Comparison of ENCODE assay signal across 28 mouse cellular contexts in the genomic region with DNA sequence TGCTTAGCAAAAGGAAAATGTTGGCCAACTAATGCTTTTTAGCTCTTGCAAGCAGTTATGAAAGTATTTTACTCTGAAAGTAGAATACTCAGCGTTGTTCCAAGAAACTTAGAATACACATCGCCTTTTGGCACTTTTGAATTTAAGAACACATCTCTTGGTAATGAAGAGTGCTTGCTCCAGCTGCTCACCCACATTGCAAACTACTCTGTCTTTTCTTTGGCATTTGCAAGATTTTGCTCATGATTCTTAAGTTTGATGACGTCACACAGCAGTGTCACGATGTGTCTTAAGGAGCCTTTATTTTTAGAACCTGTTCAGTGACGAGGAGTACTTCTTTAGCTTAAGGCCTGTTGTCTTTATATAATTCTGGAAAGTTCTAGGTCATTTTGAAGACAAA.
"Had no signal": no experiment of that assay in that cellular context is flagged by ENCODE, and none has a peak within 500 bp of the region (broad histone marks: within the 10 kb centered on the region; RNA-seq: fewer than 3 reads in every experiment).

No protein-coding gene starts in this region.

- H3K27ac ChIP-seq: kidney, postnatal 0 days; layer of hippocampus, adult 2 months; limb, embryonic 10.5 days; limb, embryonic 13.5 days; liver, embryonic 12.5 days; liver, embryonic 15.5 days; lung, embryonic 15.5 days; midbrain, embryonic 10.5 days; midbrain, embryonic 13.5 days; neural tube, embryonic 13.5 days; stomach, embryonic 15.5 days had no signal

- H3K4me2 ChIP-seq: limb, embryonic 13.5 days; liver, embryonic 12.5 days; liver, embryonic 15.5 days; lung, embryonic 15.5 days; midbrain, embryonic 13.5 days; neural tube, embryonic 13.5 days; stomach, embryonic 15.5 days had no signal

- H3K36me3 ChIP-seq: limb, embryonic 10.5 days; limb, embryonic 13.5 days; liver, embryonic 12.5 days; liver, embryonic 15.5 days; lung, embryonic 15.5 days; midbrain, embryonic 10.5 days; midbrain, embryonic 13.5 days; neural tube, embryonic 13.5 days; stomach, embryonic 15.5 days had no signal

- H3K9me3 ChIP-seq: limb, embryonic 10.5 days; limb, embryonic 13.5 days; liver, embryonic 12.5 days; liver, embryonic 15.5 days; lung, embryonic 15.5 days; megakaryocyte, embryonic 14.5 days; midbrain, embryonic 10.5 days; midbrain, embryonic 13.5 days; neural tube, embryonic 13.5 days; stomach, embryonic 15.5 days had no signal

- H3K4me1 ChIP-seq: limb, embryonic 10.5 days; limb, embryonic 13.5 days; liver, embryonic 12.5 days; liver, embryonic 15.5 days; lung, embryonic 15.5 days; megakaryocyte, embryonic 14.5 days; midbrain, embryonic 10.5 days; stomach, embryonic 15.5 days had no signal

- DNase-seq: kidney, adult 18-20 months; kidney, adult 9 months; kidney, postnatal 25 days; layer of hippocampus, adult 9-11 months; liver; lung, adult 18-20 months; lung, postnatal 10 days; lung, postnatal 36 days; retina, postnatal 1 day; spleen, adult 18-20 months; thymus, adult 18-20 months; thymus, postnatal 36 days had no signal

- H3K9ac ChIP-seq: limb, embryonic 13.5 days; liver, embryonic 12.5 days; liver, embryonic 15.5 days; lung, embryonic 15.5 days; midbrain, embryonic 13.5 days; neural tube, embryonic 13.5 days; stomach, embryonic 15.5 days had no signal

- ATAC-seq: inflammation-experienced regulatory T-cells, adult 6 months; intestine, embryonic 16.5 days; liver, embryonic 12.5 days; midbrain, embryonic 13.5 days; midbrain, embryonic 16.5 days had no signal

- H3K4me3 ChIP-seq: layer of hippocampus, adult 2 months; limb, embryonic 10.5 days; limb, embryonic 13.5 days; liver, embryonic 12.5 days; liver, embryonic 15.5 days; lung, embryonic 15.5 days; megakaryocyte, embryonic 14.5 days; midbrain, embryonic 10.5 days; midbrain, embryonic 13.5 days; myocyte; neural tube, embryonic 13.5 days; stomach, embryonic 15.5 days had no signal

- H3K27me3 ChIP-seq: liver, embryonic 12.5 days; liver, embryonic 15.5 days; lung, embryonic 15.5 days; megakaryocyte, embryonic 14.5 days; midbrain, embryonic 13.5 days; neural tube, embryonic 13.5 days; stomach, embryonic 15.5 days had no signal
